Mouse (Mus musculus): ENCODE measurements around the gene Hyal1. TPM values are rescaled to one million over a fixed set of nuclear protein-coding genes. Genes with fewer than 3 reads are reported as not detected.

The Hyal1 gene
- total RNA-seq (2021): 1 to 10 TPM; 1.4 to 1.5 TPM
- long read RNA-seq, experiment 1, partial matches to known transcripts: 0 of 1 reads
- long read RNA-seq, experiment 1, other reads (novel, unspliced or antisense): 1 of 1 reads
- long read RNA-seq, experiment 2, partial matches to known transcripts: 0 of 1 reads
- long read RNA-seq, experiment 2, other reads (novel, unspliced or antisense): 1 of 1 reads

DNA sequence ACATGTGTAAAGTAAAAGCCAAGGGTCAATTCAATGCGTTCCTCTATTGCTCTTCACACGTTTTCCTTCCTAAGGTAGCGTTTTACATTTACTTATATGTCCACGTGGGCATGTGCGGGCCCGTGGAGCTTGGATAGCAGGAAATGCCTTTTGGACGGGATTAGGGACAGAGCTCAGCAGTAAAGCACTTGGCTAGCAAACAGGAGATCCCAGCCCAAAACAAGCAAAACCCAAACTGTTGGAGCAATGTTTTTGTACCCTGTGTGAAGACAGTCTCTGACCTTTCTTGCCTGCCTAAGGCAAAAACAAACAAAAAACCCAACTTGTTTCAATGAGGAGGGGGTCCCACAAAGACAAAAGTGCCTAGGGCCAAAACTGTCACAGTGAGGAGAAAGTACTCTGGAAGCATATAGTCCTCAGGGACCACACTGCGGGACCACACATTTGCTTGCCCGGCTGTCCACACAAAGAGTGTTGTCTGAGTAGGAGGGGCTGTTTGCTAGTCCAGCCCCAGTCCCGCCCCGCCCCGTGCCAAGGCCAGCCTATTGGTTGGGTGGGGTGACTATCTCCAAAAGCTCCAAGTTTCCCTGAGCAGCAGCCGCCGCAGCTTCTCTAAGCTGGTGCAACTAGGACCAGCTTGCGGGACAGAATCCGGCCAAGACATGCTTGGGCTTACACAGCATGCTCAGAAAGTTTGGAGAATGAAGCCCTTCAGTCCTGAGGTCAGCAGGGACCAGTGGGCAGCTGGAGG is at the start of gene Hyal1:
Gene Hyal1 (plus strand): TSS at position 571 of the 751 bp plus-strand sequence.
- DNase-seq (ENCODE audit: low spot score): peak; percentile 81

DNA sequence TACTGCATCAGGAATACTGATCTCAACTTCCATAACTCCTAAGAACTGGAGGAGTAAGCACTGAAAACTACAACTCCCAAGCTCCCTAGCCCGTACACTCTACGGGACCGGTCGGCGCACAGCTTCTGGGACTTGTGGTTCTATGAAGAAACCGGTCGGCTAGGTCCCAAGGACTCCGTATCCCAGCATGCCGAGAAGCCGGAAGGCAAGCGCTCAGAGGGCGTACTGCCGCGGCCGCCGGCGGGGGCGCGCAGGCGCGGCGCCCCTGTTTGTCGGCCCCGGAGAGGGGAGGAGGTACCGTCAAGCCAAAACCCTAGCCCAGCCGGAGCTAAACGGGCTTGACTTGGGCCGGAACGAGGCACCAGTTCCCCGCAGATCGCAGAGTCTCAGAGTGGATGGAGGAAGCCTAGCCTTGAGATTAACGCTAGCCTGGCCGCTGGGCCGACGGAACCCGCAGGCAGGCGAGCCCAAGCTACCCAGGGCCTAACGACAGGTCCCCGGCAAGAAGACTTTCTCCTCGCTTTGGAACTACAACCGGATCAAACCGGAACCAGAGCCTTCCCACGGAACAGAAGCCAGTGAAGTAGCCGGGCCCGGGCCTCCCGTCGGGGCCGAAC is 42.8 kb upstream of the Hyal1 start, which contains the start of gene Tmem115:
Gene Tmem115 (plus strand): TSS at position 155 of the 617 bp plus-strand sequence.
- peak; percentile 94 for DNase-seq (ENCODE audit: low spot score)

GRCm38 (mm10) chr9:107534408-107535202 is 42.1 kb upstream of the Hyal1 start:
- no peak for DNase-seq (ENCODE audit: low spot score)

GRCm38 (mm10) chr9:107538231-107538630 is 38.5 kb upstream of the Hyal1 start:
- DNase-seq (ENCODE audit: low spot score): no peak

DNA sequence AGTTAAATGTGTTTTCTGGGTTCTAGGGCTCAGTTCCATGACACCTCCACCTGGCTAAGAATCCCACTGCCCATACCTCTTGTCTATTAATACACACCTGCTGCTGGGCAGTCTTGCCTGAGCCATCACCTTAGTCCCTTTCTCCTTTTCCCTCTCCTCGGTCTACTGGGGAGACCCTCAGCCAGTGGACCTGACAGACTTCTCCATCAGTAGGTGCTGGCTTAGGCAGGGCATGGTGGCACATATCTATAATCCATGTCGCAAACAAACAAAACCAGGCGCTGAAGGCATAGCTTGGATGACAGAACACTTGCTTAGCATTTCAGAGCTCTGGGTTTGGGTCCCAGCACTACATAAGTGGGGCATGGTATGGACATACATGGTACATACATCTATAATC is 38.0 kb upstream of the Hyal1 start:
- no peak for DNase-seq (ENCODE audit: low spot score)

DNA sequence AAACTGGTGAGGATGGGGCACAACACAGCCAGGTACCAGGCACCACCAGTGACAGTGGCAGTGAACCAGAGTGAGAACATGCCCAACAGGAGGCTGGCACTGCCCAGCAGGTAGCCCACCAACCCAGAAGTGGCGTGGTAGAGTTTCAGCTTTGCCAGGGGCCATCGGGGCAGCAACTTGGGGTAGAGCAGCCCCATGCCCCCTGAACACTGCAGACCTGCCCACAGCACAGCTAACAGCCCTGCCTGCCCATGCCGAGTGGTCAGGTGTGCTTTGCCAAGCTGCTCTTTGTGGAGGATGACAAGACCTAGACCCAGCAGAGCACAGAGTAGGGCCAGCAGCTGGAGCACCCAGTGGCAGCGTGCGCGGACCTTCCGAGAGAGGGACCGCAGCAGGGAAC is 36.8 kb upstream of the Hyal1 start:
- no peak for DNase-seq (ENCODE audit: low spot score)

- no peak for DNase-seq (ENCODE audit: low spot score)
Measured at GRCm38 (mm10) chr9:107540420-107540819, 36.3 kb upstream of the Hyal1 start.

- DNase-seq (ENCODE audit: low spot score): no peak
Measured at GRCm38 (mm10) chr9:107541005-107541404, 35.7 kb upstream of the Hyal1 start.

- DNase-seq (ENCODE audit: low spot score): peak; percentile 95
Measured at GRCm38 (mm10) chr9:107541474-107542351, 35.0 kb upstream of the Hyal1 start, which contains the start of the genes Cyb561d2 and Nprl2. Cyb561d2 (minus strand) TSS chr9:107542193. Nprl2 (plus strand) TSS chr9:107542226.

- DNase-seq (ENCODE audit: low spot score): no peak
Measured at GRCm38 (mm10) chr9:107542352-107542686, 34.4 kb upstream of the Hyal1 start.

GRCm38 (mm10) chr9:107542721-107543120 is 34.0 kb upstream of the Hyal1 start:
- no peak for DNase-seq (ENCODE audit: low spot score)

- no peak for DNase-seq (ENCODE audit: low spot score)
Measured at GRCm38 (mm10) chr9:107543299-107543698, 33.4 kb upstream of the Hyal1 start.

DNA sequence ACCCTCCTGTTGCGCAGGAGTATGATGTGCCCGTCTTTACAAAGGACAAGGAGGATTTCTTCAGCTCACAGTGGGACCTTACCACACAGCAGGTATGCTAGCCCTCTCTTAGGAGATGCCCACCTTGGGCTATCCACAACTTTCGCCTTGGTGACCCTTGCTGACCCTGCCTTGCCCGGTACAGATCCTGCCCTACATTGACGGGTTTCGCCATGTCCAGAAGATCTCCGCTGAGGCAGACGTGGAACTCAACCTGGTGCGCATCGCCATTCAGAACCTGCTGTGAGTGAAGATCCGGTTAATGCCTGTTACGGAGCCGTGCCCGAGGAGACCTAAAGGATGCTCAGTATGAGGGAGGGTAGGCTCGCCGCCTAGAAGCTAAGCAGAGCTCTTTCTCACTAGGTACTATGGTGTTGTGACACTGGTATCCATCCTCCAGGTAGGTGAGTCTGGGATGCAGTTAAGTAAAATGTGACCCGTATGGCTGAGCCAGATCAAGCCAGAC is 32.5 kb upstream of the Hyal1 start:
- no peak for DNase-seq (ENCODE audit: low spot score)

DNA sequence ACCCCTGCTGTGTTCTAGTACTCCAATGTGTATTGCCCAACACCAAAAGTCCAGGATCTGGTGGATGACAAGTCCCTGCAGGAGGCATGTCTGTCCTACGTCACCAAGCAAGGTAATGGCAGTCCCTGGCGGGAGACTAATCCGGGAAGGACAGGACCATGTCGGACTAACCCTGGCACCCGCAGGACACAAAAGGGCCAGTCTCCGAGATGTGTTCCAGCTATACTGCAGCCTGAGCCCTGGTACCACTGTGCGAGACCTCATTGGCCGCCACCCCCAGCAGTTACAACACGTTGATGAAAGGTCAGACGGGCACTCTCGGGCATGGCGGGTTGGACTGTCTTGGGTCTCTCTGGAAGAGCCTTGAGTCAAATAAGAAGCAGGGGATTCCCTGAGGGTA is 32.0 kb upstream of the Hyal1 start:
- DNase-seq (ENCODE audit: low spot score): no peak

GRCm38 (mm10) chr9:107545199-107545598 is 31.5 kb upstream of the Hyal1 start:
- no peak for DNase-seq (ENCODE audit: low spot score)

GRCm38 (mm10) chr9:107545602-107546001 is 31.1 kb upstream of the Hyal1 start:
- DNase-seq (ENCODE audit: low spot score): peak; percentile 78

DNA sequence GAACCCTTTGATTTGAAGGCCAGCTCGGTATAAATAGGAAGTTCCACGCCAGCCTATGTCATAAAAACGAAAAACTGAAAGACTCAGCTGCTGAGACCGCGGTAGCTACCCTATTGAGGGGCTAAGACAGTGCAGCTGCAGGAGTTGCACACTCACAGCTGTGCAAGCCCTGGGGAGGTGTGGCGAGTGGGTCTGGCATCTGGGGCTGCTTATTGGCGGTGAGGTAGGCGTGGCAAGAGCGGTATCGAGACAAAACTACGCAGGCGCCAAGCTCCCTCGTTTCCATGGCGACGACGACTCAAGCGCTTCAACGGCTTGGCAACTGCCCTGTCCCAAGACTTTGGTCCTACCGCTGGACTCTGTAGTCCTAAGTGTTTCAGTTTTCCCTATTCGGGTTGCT is 29.7 kb upstream of the Hyal1 start, which contains the start of gene Zmynd10:
Gene Zmynd10 (plus strand): TSS at position 273 of the 400 bp plus-strand sequence.
- peak; percentile 81 for DNase-seq (ENCODE audit: low spot score)

- no peak for DNase-seq (ENCODE audit: low spot score)
Measured at GRCm38 (mm10) chr9:107547957-107548356, 28.8 kb upstream of the Hyal1 start.

DNA sequence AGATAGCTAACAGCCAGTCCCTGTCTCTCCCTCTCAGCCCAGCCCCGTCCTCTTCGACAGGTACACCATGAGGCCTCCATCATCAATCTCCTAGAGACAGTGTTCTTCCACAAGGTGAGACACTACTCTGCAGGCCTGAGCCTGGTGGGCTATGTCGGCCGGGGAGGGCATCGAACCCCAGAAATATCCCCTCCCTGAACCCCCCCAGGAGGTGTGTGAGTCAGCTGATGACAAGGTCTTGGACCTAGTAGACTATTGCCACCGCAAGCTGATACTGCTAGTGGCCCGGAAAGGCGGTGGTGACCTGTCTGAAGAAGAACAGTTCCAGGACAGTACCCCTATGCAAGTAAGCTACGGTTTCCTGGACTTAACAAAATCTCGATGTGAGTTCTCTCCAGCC is 27.9 kb upstream of the Hyal1 start:
- DNase-seq (ENCODE audit: low spot score): no peak

DNA sequence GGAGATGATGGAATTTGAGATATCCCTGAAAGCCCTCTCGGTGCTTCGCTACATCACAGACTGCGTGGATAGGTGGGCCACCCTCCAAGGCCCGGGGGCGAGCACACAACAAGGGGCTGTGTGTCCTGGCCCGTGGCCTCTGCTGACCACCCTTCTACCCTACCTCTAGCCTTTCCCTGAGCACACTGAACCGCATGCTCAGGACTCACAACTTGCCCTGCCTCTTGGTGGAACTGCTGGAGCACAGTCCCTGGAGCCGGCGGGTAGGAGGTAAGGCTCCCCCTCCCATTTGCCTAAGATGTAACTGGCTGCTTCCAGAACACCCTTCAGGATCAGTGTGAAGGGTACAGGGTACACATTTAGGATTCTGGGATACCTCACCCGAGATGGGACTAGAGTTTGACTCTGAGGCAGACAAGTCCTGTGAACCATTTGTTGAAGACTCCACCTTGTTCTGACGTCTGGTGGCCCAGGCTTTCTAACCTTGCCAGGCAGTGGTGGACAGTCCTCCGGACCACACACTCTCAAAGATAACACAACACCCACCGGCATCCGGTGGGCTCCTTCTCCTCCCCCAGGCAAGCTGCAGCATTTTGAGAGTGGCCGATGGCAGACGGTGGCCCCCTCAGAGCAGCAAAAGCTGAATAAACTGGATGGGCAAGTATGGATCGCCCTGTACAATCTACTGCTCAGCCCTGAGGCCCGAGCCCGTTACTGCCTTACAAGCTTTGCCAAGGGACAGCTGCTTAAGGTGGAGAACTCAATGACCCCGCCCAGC is 27.2 kb upstream of the Hyal1 start:
- DNase-seq (ENCODE audit: low spot score): no peak
